Mouse (Mus musculus) intestine, embryonic 16.5 days (tissue): Measurements from ENCODE around the gene D930007J09Rik. TPM values are rescaled to one million over a fixed set of nuclear protein-coding genes. Genes with fewer than 3 reads are reported as not detected.

ENCODE experiments used
- ATAC-seq: fragments of 200-750 bp; cut with Nextera tagmentation; 2 replicates; pipeline ENCODE4 v1.8.0; 2017; ENCODE audit warnings: moderate TSS enrichment, moderate library complexity
- H3K27ac ChIP-seq: fragments of 300-500 bp; sonication (generic); 2 replicates; pipeline ENCODE4 v1.5.1; 2014; ENCODE audit warnings: mild to moderate bottlenecking, low read length
- H3K27me3 ChIP-seq: fragments of 300-500 bp; sonication (generic); replicated peaks from 2 replicates; pipeline ENCODE4 v1.6.1; 2014; ENCODE audit warnings: low read length, control low read depth, mixed read lengths; ENCODE audit not compliant: control insufficient read depth, insufficient read depth
- H3K36me3 ChIP-seq: fragments of 300-500 bp; sonication (generic); 2 replicates; pipeline ENCODE4 v1.6.1; 2014; ENCODE audit warnings: low read length, control low read depth; ENCODE audit not compliant: control insufficient read depth, insufficient read depth
- H3K4me1 ChIP-seq: fragments of 300-500 bp; sonication (generic); 2 replicates; pipeline ENCODE4 v1.6.1; 2014; ENCODE audit warnings: low read length, control low read depth, mixed read lengths; ENCODE audit not compliant: control insufficient read depth, insufficient read depth
- H3K4me2 ChIP-seq: fragments of 300-500 bp; sonication (generic); 2 replicates; pipeline ENCODE4 v1.6.1; 2014; ENCODE audit warnings: low read depth, low read length, control low read depth
- H3K4me3 ChIP-seq: fragments of 300-500 bp; sonication (generic); 2 replicates; pipeline ENCODE4 v1.5.1; 2014; ENCODE audit warnings: mild to moderate bottlenecking, low read length
- H3K9ac ChIP-seq: fragments of 300-500 bp; sonication (generic); 2 replicates; pipeline ENCODE4 v1.6.1; 2014; ENCODE audit warnings: low read depth, low read length
- H3K9me3 ChIP-seq: fragments of 300-500 bp; sonication (generic); 2 replicates; pipeline ENCODE4 v1.6.1; 2016; ENCODE audit warnings: low read length, control low read depth; ENCODE audit not compliant: control insufficient read depth
- WGBS: fragments of 180-500 bp; shearing (Covaris S2); extraction: QIAGEN DNeasy Blood & Tissue Kit; methylation state at CpG from one replicate; pipeline ENCODE4 v1.1.7; 2014; 5-methylcytosine and 5-hydroxymethylcytosine counted together
- polyA plus RNA-seq: library from polyadenylated mRNA; unstranded; fragments of >200 nt; fragmentation: Nextera tagmentation; extraction: Ambion mirVana; gene quantifications from 2 replicates; pipeline ENCODE4 v1.2.1, GENCODE M21; 2015

Gene D930007J09Rik
- polyA plus RNA-seq, 1 experiment from 2014 or later: not detected

DNA sequence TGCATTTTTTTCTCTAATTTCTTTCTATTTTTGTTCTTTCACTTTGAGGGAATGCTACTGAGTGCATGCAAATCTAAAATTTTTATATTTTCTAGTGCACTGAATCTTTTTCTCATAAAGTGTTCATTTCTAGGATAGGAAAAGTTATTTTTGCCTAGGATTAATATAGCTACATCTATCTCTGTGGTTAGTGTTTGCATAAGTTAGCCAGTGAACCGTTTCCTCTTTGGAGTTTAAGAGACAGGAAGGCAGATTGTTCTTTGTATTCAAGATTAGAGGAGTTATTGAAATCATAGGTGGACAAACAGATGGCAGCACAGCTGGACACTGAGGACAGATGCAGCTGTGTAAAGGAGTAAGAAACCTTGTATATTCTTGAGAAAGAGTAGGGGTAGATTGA is 36.7 kb upstream of the D930007J09Rik start:
- H3K27me3 ChIP-seq: no peaks in the 10 kb centered on the region
- H3K4me3 ChIP-seq: no peak overlapping the region
- no peaks in the 10 kb centered on the region for H3K4me1 ChIP-seq
- no peak overlapping the region for H3K9ac ChIP-seq
- WGBS: 34% methylated on average over 1 of the region's 1 CpGs
- no peak for ATAC-seq
- H3K9me3 ChIP-seq: no peaks in the 10 kb centered on the region
- H3K4me2 ChIP-seq: no peak overlapping the region
- no peak overlapping the region for H3K27ac ChIP-seq
- H3K36me3 ChIP-seq: no peaks in the 10 kb centered on the region

GRCm38 (mm10) chr13:32834513-32834912 is 31.9 kb upstream of the D930007J09Rik start:
- Histone ChIP-seq H3K4me3 (no peak overlapping the region), H3K9me3 (no peaks in the 10 kb centered on the region), H3K9ac (no peak overlapping the region), H3K27me3 (no peaks in the 10 kb centered on the region), H3K36me3 (no peaks in the 10 kb centered on the region), H3K4me2 (no peak overlapping the region), H3K4me1 (peaks cover 9% of the 10 kb centered on the region), H3K27ac (no peak overlapping the region)
- WGBS: 88% methylated on average over 5 of the region's 5 CpGs
- no peak for ATAC-seq

DNA sequence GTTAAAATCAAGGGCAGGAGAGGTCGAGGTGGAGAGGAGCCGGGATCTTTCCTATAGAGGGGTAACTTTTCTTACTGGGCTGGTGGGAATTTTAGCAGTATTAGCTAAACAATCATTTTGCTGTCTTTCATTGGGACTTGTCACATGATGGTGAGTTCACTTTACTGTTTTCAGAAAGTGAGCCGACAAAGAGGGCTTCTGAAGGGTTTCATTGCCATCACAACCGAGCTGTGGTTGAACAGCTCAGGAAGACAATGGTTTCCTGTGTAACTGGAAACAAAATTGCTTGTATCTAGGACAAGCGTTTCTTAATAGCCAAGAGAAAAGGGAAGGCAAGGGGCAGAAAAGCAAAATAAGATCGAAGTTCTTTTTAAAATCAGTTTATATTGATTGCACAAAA is 30.6 kb upstream of the D930007J09Rik start:
- no peak overlapping the region for H3K27ac ChIP-seq
- no peak overlapping the region for H3K4me2 ChIP-seq
- H3K9ac ChIP-seq: no peak overlapping the region
- H3K36me3 ChIP-seq: no peaks in the 10 kb centered on the region
- no peaks in the 10 kb centered on the region for H3K9me3 ChIP-seq
- WGBS: 68% methylated on average over 6 of the region's 6 CpGs
- no peaks in the 10 kb centered on the region for H3K27me3 ChIP-seq
- H3K4me1 ChIP-seq: peaks cover 9% of the 10 kb centered on the region
- H3K4me3 ChIP-seq: no peak overlapping the region
- no peak for ATAC-seq

- H3K4me1 ChIP-seq: peaks cover 9% of the 10 kb centered on the region
- H3K36me3 ChIP-seq: no peaks in the 10 kb centered on the region
- H3K4me2 ChIP-seq: no peak overlapping the region
- no peaks in the 10 kb centered on the region for H3K9me3 ChIP-seq
- no peak overlapping the region for H3K27ac ChIP-seq
- no peaks in the 10 kb centered on the region for H3K27me3 ChIP-seq
- no peak for ATAC-seq
- no peak overlapping the region for H3K4me3 ChIP-seq
- WGBS: 71% methylated on average over 3 of the region's 3 CpGs
- no peak overlapping the region for H3K9ac ChIP-seq
Observed at GRCm38 (mm10) chr13:32832776-32833175, 30.1 kb upstream of the D930007J09Rik start.

DNA sequence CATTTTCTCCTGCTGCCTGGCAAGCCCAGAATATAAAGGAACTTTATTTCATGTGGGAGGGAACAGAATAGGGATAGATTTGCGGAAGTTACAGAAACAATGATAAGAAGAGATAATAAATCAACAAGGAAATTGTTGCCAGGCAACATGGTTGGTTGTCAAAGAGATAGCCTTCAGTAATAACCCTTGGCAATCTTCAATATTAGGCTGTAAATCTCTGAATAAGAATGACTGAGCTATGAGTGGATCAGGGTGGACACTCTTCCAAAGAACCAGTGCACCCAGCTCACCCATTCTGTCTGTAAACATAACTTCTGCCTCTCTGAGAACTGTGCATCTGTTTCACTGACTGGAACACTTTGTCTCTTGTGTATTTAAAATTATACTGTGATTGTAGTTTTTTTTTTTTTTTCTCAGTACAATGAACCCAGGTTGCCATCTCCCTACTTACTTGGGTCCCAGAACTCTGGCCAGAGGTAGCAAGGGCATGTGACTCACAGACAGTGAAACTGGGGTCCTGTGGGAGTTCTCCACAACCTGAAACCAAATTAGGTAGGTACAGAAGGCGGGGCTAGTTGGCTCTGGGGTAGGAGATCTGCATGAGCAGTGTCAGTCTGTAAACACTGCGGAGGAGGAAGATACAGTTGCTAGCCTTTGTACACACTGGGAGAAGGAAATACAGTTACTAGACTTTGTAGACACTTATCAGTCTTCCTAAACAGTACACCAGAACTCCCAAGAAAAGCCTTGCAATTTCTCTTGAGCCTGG is 29.0 kb upstream of the D930007J09Rik start:
- H3K4me2 ChIP-seq: no peak overlapping the region
- no peaks in the 10 kb centered on the region for H3K9me3 ChIP-seq
- H3K9ac ChIP-seq: no peak overlapping the region
- no peaks in the 10 kb centered on the region for H3K27me3 ChIP-seq
- H3K4me1 ChIP-seq: peaks cover 9% of the 10 kb centered on the region
- H3K36me3 ChIP-seq: no peaks in the 10 kb centered on the region
- ATAC-seq: peak; percentile 83
- WGBS: 58% methylated on average over 3 of the region's 3 CpGs
- no peak overlapping the region for H3K4me3 ChIP-seq
- H3K27ac ChIP-seq: peak overlapping the region; percentile 71

DNA sequence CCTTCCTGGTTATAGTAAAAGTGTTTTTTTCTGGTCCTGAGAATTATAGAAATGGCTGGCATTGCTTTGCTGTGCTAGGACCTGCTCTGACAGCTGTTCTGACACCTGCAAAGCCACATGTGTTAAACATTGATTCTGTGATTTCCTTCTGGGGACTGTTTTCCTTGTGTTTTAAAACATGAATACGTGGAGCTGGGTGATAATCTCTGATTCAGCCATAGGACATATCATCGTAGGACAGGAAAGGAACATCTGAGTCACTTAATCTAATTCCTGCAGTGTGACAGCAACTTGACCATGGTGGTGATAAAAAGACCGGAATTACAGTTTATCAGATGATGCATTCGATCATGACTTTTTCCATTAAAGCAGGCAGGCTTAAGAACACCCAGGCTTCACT is 26.2 kb upstream of the D930007J09Rik start:
- H3K36me3 ChIP-seq: no peaks in the 10 kb centered on the region
- no peak overlapping the region for H3K4me2 ChIP-seq
- H3K27ac ChIP-seq: no peak overlapping the region
- peaks cover 9% of the 10 kb centered on the region for H3K4me1 ChIP-seq
- H3K9ac ChIP-seq: no peak overlapping the region
- no peaks in the 10 kb centered on the region for H3K27me3 ChIP-seq
- ATAC-seq: no peak
- H3K9me3 ChIP-seq: no peaks in the 10 kb centered on the region
- H3K4me3 ChIP-seq: no peak overlapping the region
- 74% methylated on average over 4 of the region's 4 CpGs for WGBS

GRCm38 (mm10) chr13:32827951-32828350 is 25.3 kb upstream of the D930007J09Rik start:
- Histone ChIP-seq H3K4me1 (peaks cover 9% of the 10 kb centered on the region), H3K9ac (no peak overlapping the region), H3K27me3 (no peaks in the 10 kb centered on the region), H3K4me2 (no peak overlapping the region), H3K4me3 (no peak overlapping the region), H3K27ac (no peak overlapping the region), H3K36me3 (no peaks in the 10 kb centered on the region), H3K9me3 (no peaks in the 10 kb centered on the region)
- ATAC-seq: 0 out of 2 replicates have a peak, but pooled peaks have one; percentile 24
- WGBS: 56% methylated on average over 4 of the region's 4 CpGs

GRCm38 (mm10) chr13:32827111-32827822 is 24.6 kb upstream of the D930007J09Rik start:
- H3K4me1 ChIP-seq: peaks cover 5% of the 10 kb centered on the region
- no peak for ATAC-seq
- WGBS: 68% methylated on average over 3 of the region's 3 CpGs
- H3K36me3 ChIP-seq: no peaks in the 10 kb centered on the region
- no peak overlapping the region for H3K27ac ChIP-seq
- H3K4me2 ChIP-seq: no peak overlapping the region
- H3K4me3 ChIP-seq: no peak overlapping the region
- no peaks in the 10 kb centered on the region for H3K27me3 ChIP-seq
- no peaks in the 10 kb centered on the region for H3K9me3 ChIP-seq
- no peak overlapping the region for H3K9ac ChIP-seq

- Histone ChIP-seq H3K27ac (no peak overlapping the region), H3K9me3 (no peaks in the 10 kb centered on the region), H3K36me3 (peaks cover 7% of the 10 kb centered on the region; the same call in 1 of the 2 replicates), H3K27me3 (no peaks in the 10 kb centered on the region), H3K4me2 (no peak overlapping the region), H3K4me3 (no peak overlapping the region), H3K9ac (no peak overlapping the region), H3K4me1 (no peaks in the 10 kb centered on the region)
- no peak for ATAC-seq
- WGBS: 93% methylated on average over 8 of the region's 8 CpGs
Observed at GRCm38 (mm10) chr13:32825546-32825945, 22.9 kb upstream of the D930007J09Rik start.
